Mouse (Mus musculus) heart, embryonic 14.5 days (tissue): ENCODE data around the gene Vmn1r24. TPM values are rescaled to one million over a fixed set of nuclear protein-coding genes. Genes with fewer than 3 reads are reported as not detected.
"Not testable (repeated sequence)": the region's sequence is repeated elsewhere in the genome, so short reads cannot be mapped to it uniquely, and the experiment has no call there.

Source experiments
- ATAC-seq: fragments of 200-750 bp; cut with Nextera tagmentation; 2 replicates; pipeline ENCODE4 v1.8.0; 2017; ENCODE audit warnings: low read depth, moderate TSS enrichment; ENCODE audit not compliant: insufficient number of reproducible peaks, insufficient read depth, low FRiP score
- H3K27ac ChIP-seq, 2 experiments: fragments of 200-500 bp in 1 of 2; fragments of 300-500 bp in 1 of 2; sonication (generic) in 1 of 2; replicated peaks in 1 of 2; 2 replicates each; pipeline ENCODE4 v1.5.1; 2012 to 2014; ENCODE audit warnings: low read depth in 2 of 2, low read length in 2 of 2, control low read depth in 1 of 2, mild to moderate bottlenecking in 1 of 2, mixed read lengths in 1 of 2; ENCODE audit not compliant: control insufficient read depth in 1 of 2, insufficient read depth in 1 of 2
- H3K27me3 ChIP-seq: fragments of 300-500 bp; sonication (generic); 2 replicates; pipeline ENCODE4 v1.6.1; 2014; ENCODE audit warnings: mild to moderate bottlenecking, low read length, control low read depth; ENCODE audit not compliant: control insufficient read depth, insufficient read depth
- H3K36me3 ChIP-seq: fragments of 300-500 bp; sonication (generic); 2 replicates; pipeline ENCODE4 v1.6.1; 2014; ENCODE audit warnings: mild to moderate bottlenecking, control low read depth, low read length, mixed read lengths; ENCODE audit not compliant: control insufficient read depth, insufficient read depth
- H3K4me1 ChIP-seq, 2 experiments: fragments of 200-500 bp in 1 of 2; fragments of 300-500 bp in 1 of 2; sonication (generic) in 1 of 2; 2 replicates each; pipeline ENCODE4 v1.6.1; 2012 to 2014; ENCODE audit warnings: low read length in 2 of 2, control low read depth in 1 of 2, mixed read lengths in 1 of 2; ENCODE audit not compliant: control insufficient read depth in 2 of 2, insufficient read depth in 2 of 2
- H3K4me2 ChIP-seq: fragments of 300-500 bp; sonication (generic); 2 replicates; pipeline ENCODE4 v1.6.1; 2014; ENCODE audit warnings: mild to moderate bottlenecking, low read length
- H3K4me3 ChIP-seq, 2 experiments: fragments of 200-500 bp in 1 of 2; fragments of 300-500 bp in 1 of 2; sonication (generic) in 1 of 2; 2 replicates each; pipeline ENCODE4 v1.5.1; 2012 to 2014; ENCODE audit warnings: low read length in 2 of 2, mild to moderate bottlenecking in 2 of 2, control low read depth in 1 of 2, low read depth in 1 of 2, moderate library complexity in 1 of 2; ENCODE audit not compliant: control insufficient read depth in 1 of 2, insufficient read depth in 1 of 2
- H3K9ac ChIP-seq: fragments of 300-500 bp; sonication (generic); 2 replicates; pipeline ENCODE4 v1.6.1; 2014; ENCODE audit warnings: mild to moderate bottlenecking, low read length
- H3K9me3 ChIP-seq: fragments of 300-500 bp; sonication (generic); 2 replicates; pipeline ENCODE4 v1.6.1; 2016; ENCODE audit warnings: low read length, control low read depth; ENCODE audit not compliant: control insufficient read depth
- WGBS: fragments of 180-500 bp; shearing (Covaris S2); extraction: QIAGEN DNeasy Blood & Tissue Kit; methylation state at CpG from one replicate; pipeline ENCODE4 v1.1.7; 2014; 5-methylcytosine and 5-hydroxymethylcytosine counted together
- polyA plus RNA-seq: library from polyadenylated mRNA; unstranded; fragments of >200 nt; fragmentation: Nextera tagmentation; extraction: Ambion mirVana; gene quantifications from 2 replicates; pipeline ENCODE4 v1.2.1, GENCODE M21; 2014

Gene Vmn1r24
- not detected in 2 replicates for polyA plus RNA-seq

DNA sequence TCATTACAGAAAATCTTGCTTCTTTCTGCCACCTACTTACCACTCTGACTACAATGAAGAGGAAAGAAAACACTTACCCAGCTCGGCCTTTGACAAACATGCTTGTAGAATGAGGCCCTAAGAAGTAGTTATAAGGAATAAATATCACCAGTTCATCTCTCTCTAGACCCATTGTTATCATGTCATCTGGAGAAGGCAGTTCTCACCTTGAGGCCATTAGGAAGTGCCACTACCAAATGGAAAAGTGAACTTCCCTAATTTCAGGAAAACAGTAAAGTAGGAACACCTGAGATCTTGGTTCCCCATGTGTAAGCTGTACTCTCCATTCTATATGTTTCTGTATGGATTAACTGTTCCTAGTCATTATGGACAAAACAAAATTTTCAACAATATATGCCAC, at the start of gene Vmn1r24:
Gene Vmn1r24, minus strand, starts transcription at position 101 of the 400 bp plus-strand sequence.
- not testable (repeated sequence) for H3K9me3 ChIP-seq, ATAC-seq, H3K4me3 ChIP-seq, H3K4me1 ChIP-seq, H3K36me3 ChIP-seq, H3K9ac ChIP-seq, H3K4me2 ChIP-seq, H3K27me3 ChIP-seq, H3K27ac ChIP-seq
- WGBS: 69% methylated on average over 1 of the region's 1 CpGs

DNA sequence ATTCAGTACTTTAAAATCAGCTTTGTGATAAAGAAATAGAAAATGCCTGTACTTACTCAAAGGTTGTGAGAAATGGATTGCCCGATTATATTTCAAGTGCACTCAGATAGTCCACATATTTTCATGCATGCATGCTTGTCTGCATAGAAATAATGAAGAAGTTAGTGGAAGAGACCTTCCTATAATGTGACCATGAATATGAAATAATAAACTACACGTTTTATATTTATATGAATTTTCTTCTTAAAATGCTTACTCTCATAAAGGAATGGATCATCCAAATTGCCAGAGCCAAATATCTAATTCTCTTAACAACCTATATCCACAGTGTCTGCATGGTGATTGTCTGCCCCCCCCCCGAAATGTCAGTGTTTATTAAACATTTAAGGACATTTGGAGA, 19.4 kb upstream of the Vmn1r24 start, which contains the start of gene Vmn1r25:
Gene Vmn1r25, minus strand, starts transcription at position 101 of the 400 bp plus-strand sequence.
- no peak within 1 kb of the TSS for H3K9ac ChIP-seq
- H3K4me2 ChIP-seq: no peak within 1 kb of the TSS
- WGBS: 51% methylated on average over 3 of the region's 3 CpGs
- no peak within 1 kb of the TSS for H3K4me3 ChIP-seq
- H3K9me3 ChIP-seq: no peaks in the 10 kb centered on the region
- H3K36me3 ChIP-seq: no peaks in the 10 kb centered on the region
- no peaks in the 10 kb centered on the region for H3K27me3 ChIP-seq
- no peaks in the 10 kb centered on the region for H3K4me1 ChIP-seq
- no peak for ATAC-seq
- no peak within 1 kb of the TSS for H3K27ac ChIP-seq

DNA sequence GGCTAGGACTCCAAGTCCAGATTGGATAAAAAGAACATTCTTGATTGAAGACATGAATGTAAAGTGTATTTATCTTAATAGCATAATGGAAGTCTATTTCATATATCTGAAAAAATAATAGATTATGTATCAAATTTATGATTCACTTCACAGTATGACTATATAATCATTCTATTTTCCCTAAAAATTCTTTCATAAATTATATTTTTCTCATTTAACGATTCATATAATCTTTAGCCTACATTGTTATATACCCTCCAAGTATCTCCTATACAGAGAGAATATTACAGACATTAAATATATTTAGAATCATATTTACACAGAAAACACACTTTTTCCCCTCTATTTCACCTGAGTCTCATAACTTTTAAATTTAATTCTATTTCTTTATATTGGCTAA, 34.6 kb downstream of the Vmn1r24 start, which contains the start of gene Vmn1r23:
Gene Vmn1r23, minus strand, starts transcription at position 101 of the 400 bp plus-strand sequence.
- WGBS: 75% methylated on average over 1 of the region's 1 CpGs
- Histone ChIP-seq H3K4me1 (no peaks in the 10 kb centered on the region), H3K9ac (no peak within 1 kb of the TSS), H3K4me2 (no peak within 1 kb of the TSS), H3K4me3 (no peak within 1 kb of the TSS), H3K36me3 (no peaks in the 10 kb centered on the region), H3K27ac (no peak within 1 kb of the TSS), H3K9me3 (no peaks in the 10 kb centered on the region), H3K27me3 (no peaks in the 10 kb centered on the region)
- ATAC-seq: no peak

DNA sequence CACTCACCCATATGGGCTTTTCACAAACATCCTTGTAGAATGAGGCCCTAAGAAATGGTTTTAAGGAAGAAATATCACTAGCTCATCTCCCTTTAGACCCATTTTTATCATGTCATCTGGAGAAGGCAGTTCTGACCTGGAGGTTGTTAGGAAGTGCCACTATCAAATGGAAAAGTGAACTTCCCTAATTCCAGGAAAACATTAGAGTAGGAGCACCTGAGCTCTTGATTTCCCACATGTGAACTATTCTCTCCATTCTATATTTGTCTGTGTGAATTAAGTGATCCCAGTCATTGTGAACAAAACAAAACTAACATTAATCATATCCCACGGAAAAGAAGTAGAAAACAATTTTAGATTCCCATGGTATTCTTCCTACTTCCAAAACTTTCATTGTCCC, 53.4 kb downstream of the Vmn1r24 start, which contains the start of gene Vmn1r22:
Gene Vmn1r22, minus strand, starts transcription at position 101 of the 400 bp plus-strand sequence.
- Histone ChIP-seq H3K4me1 (no peaks in the 10 kb centered on the region), H3K36me3 (no peaks in the 10 kb centered on the region), H3K4me2 (no peak within 1 kb of the TSS), H3K27me3 (no peaks in the 10 kb centered on the region), H3K4me3 (no peak within 1 kb of the TSS), H3K9me3 (0 out of 2 replicates have a peak, but pooled peaks cover 3% of the 10 kb centered on the region), H3K27ac (no peak within 1 kb of the TSS), H3K9ac (no peak within 1 kb of the TSS)
- no peak for ATAC-seq
- WGBS: 49% methylated on average over 1 of the region's 1 CpGs

Other genes with a start within 250 kb of the Vmn1r24 start
- gene Vopp1, start 136.3 kb downstream of the Vmn1r24 start, polyA plus RNA-seq: 14.3 and 20.2 TPM in 2 replicates
- not detected in 2 replicates for gene Vmn1r21, start 111.2 kb downstream of the Vmn1r24 start, polyA plus RNA-seq
- gene Vmn1r22, start 53.5 kb downstream of the Vmn1r24 start, polyA plus RNA-seq: not detected in 2 replicates
- not detected in 2 replicates for gene Vmn1r23, start 34.7 kb downstream of the Vmn1r24 start, polyA plus RNA-seq
- not detected in 2 replicates for gene Vmn1r25, start 19.3 kb upstream of the Vmn1r24 start, polyA plus RNA-seq
- not detected in 2 replicates for gene Vmn1r26, start 53.7 kb upstream of the Vmn1r24 start, polyA plus RNA-seq